In the genomic region with DNA sequence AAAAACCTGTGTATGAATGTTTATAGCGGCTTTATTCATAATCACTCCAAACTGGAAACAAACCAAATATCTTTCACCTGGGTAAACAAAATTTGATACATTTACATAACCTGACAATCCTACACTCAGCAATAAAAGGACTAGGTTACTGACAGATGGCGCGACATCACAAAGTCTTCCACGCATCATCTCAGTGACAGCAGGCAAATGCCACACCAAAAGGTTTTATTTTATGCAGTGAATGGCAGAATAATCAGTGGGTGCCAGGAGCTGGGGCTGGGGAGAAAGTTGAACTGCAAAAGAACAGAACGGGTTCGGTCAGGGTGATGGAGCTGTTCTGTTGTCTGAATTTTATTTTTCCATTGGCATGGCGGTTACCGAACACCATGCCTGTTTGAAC, we compare ENCODE assay signal across 17 mouse cellular contexts.
"Had no signal": no experiment of that assay in that cellular context is flagged by ENCODE, and none has a peak within 500 bp of the region (broad histone marks: within the 10 kb centered on the region; RNA-seq: fewer than 3 reads in every experiment).

No protein-coding gene starts in this region.

- ATAC-seq: liver, postnatal 0 days; midbrain, embryonic 15.5 days had no signal

- H3K9ac ChIP-seq: limb, embryonic 12.5 days; liver, embryonic 13.5 days; liver, postnatal 0 days; lung, embryonic 15.5 days; midbrain, embryonic 15.5 days; neural tube, embryonic 12.5 days; stomach, embryonic 15.5 days had no signal

- H3K27ac ChIP-seq: kidney, postnatal 0 days; limb, embryonic 12.5 days; liver, embryonic 13.5 days; lung, embryonic 15.5 days; macrophage; midbrain, embryonic 15.5 days; neural tube, embryonic 12.5 days; stomach, embryonic 15.5 days had no signal

- H3K27me3 ChIP-seq: limb, embryonic 12.5 days; liver, embryonic 13.5 days; lung, embryonic 15.5 days; midbrain, embryonic 15.5 days; neural tube, embryonic 12.5 days; stomach, embryonic 15.5 days had no signal

- H3K9me3 ChIP-seq: limb, embryonic 12.5 days; liver, embryonic 13.5 days; lung, embryonic 15.5 days; midbrain, embryonic 15.5 days; neural tube, embryonic 12.5 days; stomach, embryonic 15.5 days had no signal

- H3K4me3 ChIP-seq: limb, embryonic 12.5 days; liver, embryonic 13.5 days; lung, embryonic 15.5 days; megakaryocyte, embryonic 14.5 days; midbrain, embryonic 15.5 days; neural tube, embryonic 12.5 days; stomach, embryonic 15.5 days had no signal

- DNase-seq: kidney, adult 9 months; kidney, postnatal 36 days; liver; liver, embryonic 13.5 days; liver, postnatal 0 days; lung, postnatal 14 days; right cerebral cortex, postnatal 14 days; thymus, postnatal 36 days had no signal

- H3K36me3 ChIP-seq: limb, embryonic 12.5 days; liver, embryonic 13.5 days; lung, embryonic 15.5 days; midbrain, embryonic 15.5 days; neural tube, embryonic 12.5 days; stomach, embryonic 15.5 days had no signal

- H3K4me1 ChIP-seq: liver, embryonic 13.5 days; lung, embryonic 15.5 days; midbrain, embryonic 15.5 days; neural tube, embryonic 12.5 days; stomach, embryonic 15.5 days had no signal

- H3K4me2 ChIP-seq: limb, embryonic 12.5 days; liver, embryonic 13.5 days; lung, embryonic 15.5 days; midbrain, embryonic 11.5 days; midbrain, embryonic 15.5 days; neural tube, embryonic 12.5 days; stomach, embryonic 15.5 days had no signal
